ENCODE assay signal across 24 mouse cellular contexts in genomic region chr7:125398116-125398515, GRCm38 (mm10). TPM values are rescaled to one million over a fixed set of nuclear protein-coding genes. Genes with fewer than 3 reads are reported as not detected.
DNase-seq lines count a peak whose midpoint lies in the region; ATAC-seq and TF ChIP-seq lines count a peak whose summit lies in the region.
"Had no signal": no experiment of that assay in that cellular context is flagged by ENCODE, and none has a peak within 500 bp of the region (broad histone marks: within the 10 kb centered on the region; RNA-seq: fewer than 3 reads in every experiment).

No protein-coding gene starts in this region.

- no peak for TF ChIP-seq POLR2A in kidney, adult 2 months (IDR thresholded peaks at IDR 0.05; ENCODE audit: low read depth, low read length)

- no peaks in the 10 kb centered on the region for H3K27me3 ChIP-seq in kidney, adult 2 months (replicated peaks; ENCODE audit: control insufficient read depth, insufficient read depth, low read length)
- H3K27me3 ChIP-seq in midbrain, postnatal 0 days (ENCODE audit: insufficient read depth, low read length) = no peaks in the 10 kb centered on the region
- H3K27me3 ChIP-seq in midbrain, embryonic 13.5 days = 0 out of 2 replicates have a peak, but pooled peaks cover 11% of the 10 kb centered on the region

- H3K4me3 ChIP-seq in kidney, adult 2 months (ENCODE audit: insufficient read depth, low read depth, low read length) = no peak overlapping the region
- H3K4me3 ChIP-seq in midbrain, postnatal 0 days (ENCODE audit: low read depth, low read length) = no peak overlapping the region
- H3K4me3 ChIP-seq in midbrain, embryonic 13.5 days (replicated peaks) = no peak overlapping the region
- H3K4me3 ChIP-seq: erythroblast, embryonic 14.5 days; heart, embryonic 10.5 days; hindbrain, embryonic 13.5 days; layer of hippocampus, adult 2 months; limb, embryonic 15.5 days; liver, embryonic 15.5 days; midbrain, embryonic 12.5 days; myocyte had no signal

- 79% methylated on average over 8 of the region's 8 CpGs for WGBS in kidney, adult 2 months
- WGBS in midbrain, postnatal 0 days = 83% methylated on average over 8 of the region's 8 CpGs
- 90% methylated on average over 8 of the region's 8 CpGs for WGBS in midbrain, embryonic 13.5 days

- no peak for ATAC-seq in midbrain, postnatal 0 days (ENCODE audit: low FRiP score)
- no peak for ATAC-seq in midbrain, embryonic 13.5 days
- ATAC-seq: forebrain, embryonic 16.5 days had no signal

- no peak overlapping the region for H3K27ac ChIP-seq in kidney, adult 2 months (ENCODE audit: insufficient read depth, low read depth, low read length)
- no peak overlapping the region for H3K27ac ChIP-seq in midbrain, postnatal 0 days (ENCODE audit: low read depth, low read length)
- H3K27ac ChIP-seq in midbrain, embryonic 13.5 days = no peak overlapping the region
- H3K27ac ChIP-seq: heart, embryonic 10.5 days; hindbrain, embryonic 13.5 days; layer of hippocampus, adult 2 months; limb, embryonic 15.5 days; liver, embryonic 15.5 days; midbrain, embryonic 12.5 days had no signal

- H3K9me3 ChIP-seq in midbrain, postnatal 0 days (ENCODE audit: low read length) = no peaks in the 10 kb centered on the region
- H3K9me3 ChIP-seq in midbrain, embryonic 13.5 days = no peaks in the 10 kb centered on the region
- H3K9me3 ChIP-seq: heart, embryonic 10.5 days; hindbrain, embryonic 13.5 days; limb, embryonic 15.5 days; liver, embryonic 15.5 days; midbrain, embryonic 12.5 days had no signal

- no peak overlapping the region for H3K9ac ChIP-seq in midbrain, postnatal 0 days (replicated peaks; ENCODE audit: low read length, poor library complexity, severe bottlenecking)
- H3K9ac ChIP-seq in midbrain, embryonic 13.5 days (replicated peaks) = no peak overlapping the region
- H3K9ac ChIP-seq: hindbrain, embryonic 13.5 days; limb, embryonic 15.5 days; liver, embryonic 15.5 days; midbrain, embryonic 12.5 days had no signal

- H3K4me2 ChIP-seq in midbrain, postnatal 0 days (ENCODE audit: low read depth, low read length, poor library complexity, severe bottlenecking) = no peak overlapping the region
- H3K4me2 ChIP-seq in midbrain, embryonic 13.5 days (replicated peaks) = no peak overlapping the region
- H3K4me2 ChIP-seq: hindbrain, embryonic 13.5 days; limb, embryonic 15.5 days; liver, embryonic 15.5 days; midbrain, embryonic 12.5 days had no signal

- H3K36me3 ChIP-seq in kidney, adult 2 months (ENCODE audit: control insufficient read depth, insufficient read depth, low read length) = no peaks in the 10 kb centered on the region
- H3K36me3 ChIP-seq in midbrain, postnatal 0 days (ENCODE audit: insufficient read depth, low read length) = no peaks in the 10 kb centered on the region
- H3K36me3 ChIP-seq in midbrain, embryonic 13.5 days = no peaks in the 10 kb centered on the region
- H3K36me3 ChIP-seq: heart, embryonic 10.5 days; hindbrain, embryonic 13.5 days; limb, embryonic 15.5 days; liver, embryonic 15.5 days; midbrain, embryonic 12.5 days had no signal

- peak; percentile 21 for DNase-seq in gastrocnemius, adult 18-20 months (ENCODE audit: low spot score)
- DNase-seq in gastrocnemius, postnatal 36 days = no peak
- peak; percentile 24 for DNase-seq in kidney, postnatal 14 days
- DNase-seq in kidney, adult 2 months = no peak
- DNase-seq in midbrain, postnatal 0 days (ENCODE audit: low spot score) = peak; percentile 34
- DNase-seq in lung, postnatal 36 days = peak; percentile 10
- no peak for DNase-seq in layer of hippocampus, adult 11-12 months (ENCODE audit: low spot score)
- DNase-seq: adrenal gland, adult 8-10 months; cerebellum, adult 11-12 months; gastrocnemius, postnatal 25 days; layer of hippocampus, postnatal 36 days; spleen, adult 18-20 months; thymus, adult 18-20 months; thymus, postnatal 4 days had no signal

- no peak for TF ChIP-seq CTCF in kidney, adult 2 months (conservative IDR thresholded peaks at IDR 0.05; ENCODE audit: insufficient read depth, insufficient read length, low read depth, low read length)
- no peak for TF ChIP-seq CTCF in midbrain, postnatal 0 days (IDR thresholded peaks at IDR 0.05)

- intact Hi-C loops in gastrocnemius, postnatal 36 days (cut with DNase I) = no loop called here

- H3K4me1 ChIP-seq in kidney, adult 2 months (ENCODE audit: control insufficient read depth, insufficient read depth, low read length) = no peaks in the 10 kb centered on the region
- H3K4me1 ChIP-seq in midbrain, postnatal 0 days (ENCODE audit: insufficient read depth, low read length) = no peaks in the 10 kb centered on the region
- peaks cover 5% of the 10 kb centered on the region for H3K4me1 ChIP-seq in midbrain, embryonic 13.5 days (replicated peaks)

RNA-seq across cellular contexts. Expression of gene Kdm8, which starts 46.4 kb away (rescaled TPM):
- total RNA-seq in gastrocnemius, adult 18-20 months (2021) = 1 to 10 TPM; 6.2 to 7.9 TPM
- total RNA-seq in gastrocnemius, postnatal 36 days (2021) = 1 to 10 TPM; 4.5 to 5.0 TPM
- 3.2 and 3.3 TPM in 2 replicates for polyA plus RNA-seq in kidney, adult 2 months (2012; rRNA removed)
- total RNA-seq in midbrain, postnatal 0 days (2014; rRNA removed) = 5.4 and 8.8 TPM in 2 replicates
- 2.6 and 3.2 TPM in 2 replicates for polyA plus RNA-seq in midbrain, postnatal 0 days (2015; fragmentation: Nextera tagmentation; extraction: Ambion mirVana)
- polyA plus RNA-seq in midbrain, embryonic 13.5 days (2015; fragmentation: Nextera tagmentation; extraction: Ambion mirVana) = 6.2 and 6.9 TPM in 2 replicates

Comparison
In these comparisons a context has a peak if more than half of its experiments do, and no peak if none do; other contexts are left out.
1. DNase-seq: peak in gastrocnemius, adult 18-20 months (single experiment), kidney, postnatal 14 days (single experiment), midbrain, postnatal 0 days (single experiment) and lung, postnatal 36 days (single experiment); none in gastrocnemius, postnatal 36 days (0 of 2), kidney, adult 2 months (single experiment) and layer of hippocampus, adult 11-12 months (single experiment).